Mouse (Mus musculus) kidney, postnatal 0 days (tissue): ENCODE results near the gene Tgm5. TPM values are rescaled to one million over a fixed set of nuclear protein-coding genes. Genes with fewer than 3 reads are reported as not detected.

ENCODE experiments used
- ATAC-seq: fragments of 200-750 bp; cut with Nextera tagmentation; replicated peaks from 2 replicates; pipeline ENCODE4 v1.8.0; 2017; ENCODE audit warnings: low read depth, moderate number of reproducible peaks, moderate TSS enrichment, moderate library complexity; ENCODE audit not compliant: low FRiP score
- DNase-seq: peaks from one replicate; pipeline ENCODE4 v3.0.0-alpha.2; 2016; ENCODE audit warnings: low spot score
- H3K27ac ChIP-seq: fragments of 300-500 bp; sonication (generic); 2 replicates; pipeline ENCODE4 v1.5.1; 2014; ENCODE audit warnings: mild to moderate bottlenecking
- H3K27me3 ChIP-seq: fragments of 300-500 bp; sonication (generic); 2 replicates; pipeline ENCODE4 v1.6.1; 2014; ENCODE audit warnings: low read length, mixed read lengths; ENCODE audit not compliant: insufficient read depth
- H3K36me3 ChIP-seq: fragments of 300-500 bp; sonication (generic); 2 replicates; pipeline ENCODE4 v1.6.1; 2014; ENCODE audit warnings: low read length, mixed read lengths; ENCODE audit not compliant: insufficient read depth
- H3K4me1 ChIP-seq: fragments of 300-500 bp; sonication (generic); replicated peaks from 2 replicates; pipeline ENCODE4 v1.6.1; 2014; ENCODE audit warnings: antibody characterized with exemption, low read length, mixed read lengths; ENCODE audit not compliant: insufficient read depth
- H3K4me2 ChIP-seq: fragments of 300-500 bp; sonication (generic); 2 replicates; pipeline ENCODE4 v1.6.1; 2014; ENCODE audit warnings: mild to moderate bottlenecking, low read length, moderate library complexity, mixed read lengths
- H3K4me3 ChIP-seq: fragments of 300-500 bp; sonication (generic); replicated peaks from 2 replicates; pipeline ENCODE4 v1.5.1; 2014; ENCODE audit warnings: low read depth, low read length
- H3K9ac ChIP-seq: fragments of 300-500 bp; sonication (generic); 2 replicates; pipeline ENCODE4 v1.6.1; 2014; ENCODE audit warnings: low read depth, low read length
- H3K9me3 ChIP-seq: fragments of 300-500 bp; sonication (generic); replicated peaks from 2 replicates; pipeline ENCODE4 v1.6.1; 2016; ENCODE audit warnings: low read length, inconsistent platforms, mixed read lengths
- CTCF ChIP-seq: IDR thresholded peaks from 2 replicates; pipeline ENCODE4 v1.5.1; 2016; ENCODE audit warnings: antibody characterized with exemption, low read depth, mild to moderate bottlenecking, moderate library complexity
- WGBS: fragments of 180-500 bp; shearing (Covaris S2); extraction: QIAGEN DNeasy Blood & Tissue Kit; methylation state at CpG from one replicate; pipeline ENCODE4 v1.1.7; 2014; 5-methylcytosine and 5-hydroxymethylcytosine counted together
- polyA plus RNA-seq: library from polyadenylated mRNA; unstranded; fragments of >200 nt; fragmentation: Nextera tagmentation; extraction: Ambion mirVana; gene quantifications from 2 replicates; pipeline ENCODE4 v1.2.1, GENCODE M21; 2015

Gene Tgm5
- polyA plus RNA-seq, 1 experiment from 2014 or later: 0.76 TPM

- H3K4me1 ChIP-seq: no peaks in the 10 kb centered on the region
- no peaks in the 10 kb centered on the region for H3K9me3 ChIP-seq
- 65% methylated on average over 2 of the region's 2 CpGs for WGBS
- H3K27ac ChIP-seq: no peak overlapping the region
- no peak for TF ChIP-seq CTCF
- no peaks in the 10 kb centered on the region for H3K27me3 ChIP-seq
- no peak overlapping the region for H3K4me3 ChIP-seq
- H3K36me3 ChIP-seq: no peaks in the 10 kb centered on the region
- H3K4me2 ChIP-seq: no peak overlapping the region
- no peak overlapping the region for H3K9ac ChIP-seq
- DNase-seq (peak; percentile 41), ATAC-seq (no peak)
Measured at GRCm38 (mm10) chr2:121115418-121115817, 29.8 kb upstream of the Tgm5 start.

GRCm38 (mm10) chr2:121109695-121110094 lies 24.1 kb upstream of the Tgm5 start, which contains the start of gene Tgm7:
Tgm7 (minus strand) TSS chr2:121109795.
- H3K27me3 ChIP-seq: no peaks in the 10 kb centered on the region
- 81% methylated on average over 4 of the region's 4 CpGs for WGBS
- no peak for TF ChIP-seq CTCF

GRCm38 (mm10) chr2:121105940-121106339 lies 20.3 kb upstream of the Tgm5 start:
- Histone ChIP-seq H3K4me3 (no peak overlapping the region), H3K9me3 (no peaks in the 10 kb centered on the region), H3K9ac (no peak overlapping the region), H3K4me1 (no peaks in the 10 kb centered on the region), H3K4me2 (no peak overlapping the region), H3K27ac (no peak overlapping the region), H3K27me3 (no peaks in the 10 kb centered on the region), H3K36me3 (no peaks in the 10 kb centered on the region)
- DNase-seq (no peak), ATAC-seq (no peak)
- no peak for TF ChIP-seq CTCF

More at GRCm38 (mm10) chr2:121109695-121110094, 24.1 kb upstream of the Tgm5 start, which contains the start of gene Tgm7:
- H3K36me3 ChIP-seq: no peaks in the 10 kb centered on the region
- no peak within 1 kb of the TSS for H3K9ac ChIP-seq
- no peak within 1 kb of the TSS for H3K4me2 ChIP-seq
- no peaks in the 10 kb centered on the region for H3K4me1 ChIP-seq
- ATAC-seq: no peak
- no peaks in the 10 kb centered on the region for H3K9me3 ChIP-seq
- DNase-seq: no peak
- H3K27ac ChIP-seq: no peak within 1 kb of the TSS
- H3K4me3 ChIP-seq: no peak within 1 kb of the TSS

GRCm38 (mm10) chr2:121102051-121102450 lies 16.4 kb upstream of the Tgm5 start:
- Histone ChIP-seq H3K27me3 (no peaks in the 10 kb centered on the region), H3K4me2 (peak overlapping the region; percentile 21; the same call in 1 of the 2 replicates), H3K4me1 (no peaks in the 10 kb centered on the region), H3K9me3 (no peaks in the 10 kb centered on the region), H3K36me3 (no peaks in the 10 kb centered on the region), H3K4me3 (no peak overlapping the region), H3K9ac (no peak overlapping the region), H3K27ac (no peak overlapping the region)
- TF ChIP-seq CTCF: peak; percentile 91
- DNase-seq: peak; percentile 93
- WGBS: 21% methylated on average over 9 of the region's 9 CpGs
- 0 out of 2 replicates have a peak, but pooled peaks have one; percentile 49 for ATAC-seq

GRCm38 (mm10) chr2:121089751-121090150 lies 4.1 kb upstream of the Tgm5 start:
- Histone ChIP-seq H3K27me3 (no peaks in the 10 kb centered on the region), H3K9me3 (no peaks in the 10 kb centered on the region), H3K9ac (no peak overlapping the region), H3K27ac (no peak overlapping the region), H3K36me3 (no peaks in the 10 kb centered on the region), H3K4me3 (no peak overlapping the region), H3K4me2 (no peak overlapping the region), H3K4me1 (peaks cover 5% of the 10 kb centered on the region; the same call in 1 of the 2 replicates)
- 60% methylated on average over 4 of the region's 4 CpGs for WGBS
- DNase-seq (no peak), ATAC-seq (no peak)
- no peak for TF ChIP-seq CTCF

- H3K27me3 ChIP-seq: no peaks in the 10 kb centered on the region
- no peak overlapping the region for H3K4me2 ChIP-seq
- DNase-seq (no peak), ATAC-seq (no peak)
- TF ChIP-seq CTCF: peak; percentile 15; the same call in 1 of the 2 replicates
- H3K4me1 ChIP-seq: peaks cover 5% of the 10 kb centered on the region; the same call in 1 of the 2 replicates
- no peak overlapping the region for H3K27ac ChIP-seq
- H3K36me3 ChIP-seq: no peaks in the 10 kb centered on the region
- H3K9ac ChIP-seq: no peak overlapping the region
- 92% methylated on average over 3 of the region's 3 CpGs for WGBS
- no peaks in the 10 kb centered on the region for H3K9me3 ChIP-seq
- H3K4me3 ChIP-seq: no peak overlapping the region
Measured at GRCm38 (mm10) chr2:121088507-121088906, 2.9 kb upstream of the Tgm5 start.

- ATAC-seq: no peak
- DNase-seq: no peak
- Histone ChIP-seq H3K9me3 (no peaks in the 10 kb centered on the region), H3K9ac (no peak overlapping the region), H3K4me3 (no peak overlapping the region), H3K4me2 (no peak overlapping the region), H3K4me1 (peaks cover 5% of the 10 kb centered on the region; the same call in 1 of the 2 replicates), H3K36me3 (no peaks in the 10 kb centered on the region), H3K27me3 (no peaks in the 10 kb centered on the region), H3K27ac (no peak overlapping the region)
- TF ChIP-seq CTCF: no peak
- 90% methylated on average over 1 of the region's 1 CpGs for WGBS
Measured at GRCm38 (mm10) chr2:121082626-121083025, 3.0 kb downstream of the Tgm5 start.
